Mouse (Mus musculus) heart, adult 8-10 months (tissue): ENCODE data around the gene Xrn1. TPM values are rescaled to one million over a fixed set of nuclear protein-coding genes. Genes with fewer than 3 reads are reported as not detected.
"Not testable (repeated sequence)": the region's sequence is repeated elsewhere in the genome, so short reads cannot be mapped to it uniquely, and the experiment has no call there.

Experiments
- DNase-seq: peaks from one replicate; pipeline ENCODE4 v3.0.0; 2022; ENCODE audit warnings: low spot score
- total RNA-seq, 4 experiments: library from RNA; stranded (reverse); gene quantifications; 2 replicates each; pipeline ENCODE4 v1.2.4; 2022

The Xrn1 gene
- 10 to 100 TPM; 17.0 to 21.3 (median 17.8) TPM for total RNA-seq

DNA sequence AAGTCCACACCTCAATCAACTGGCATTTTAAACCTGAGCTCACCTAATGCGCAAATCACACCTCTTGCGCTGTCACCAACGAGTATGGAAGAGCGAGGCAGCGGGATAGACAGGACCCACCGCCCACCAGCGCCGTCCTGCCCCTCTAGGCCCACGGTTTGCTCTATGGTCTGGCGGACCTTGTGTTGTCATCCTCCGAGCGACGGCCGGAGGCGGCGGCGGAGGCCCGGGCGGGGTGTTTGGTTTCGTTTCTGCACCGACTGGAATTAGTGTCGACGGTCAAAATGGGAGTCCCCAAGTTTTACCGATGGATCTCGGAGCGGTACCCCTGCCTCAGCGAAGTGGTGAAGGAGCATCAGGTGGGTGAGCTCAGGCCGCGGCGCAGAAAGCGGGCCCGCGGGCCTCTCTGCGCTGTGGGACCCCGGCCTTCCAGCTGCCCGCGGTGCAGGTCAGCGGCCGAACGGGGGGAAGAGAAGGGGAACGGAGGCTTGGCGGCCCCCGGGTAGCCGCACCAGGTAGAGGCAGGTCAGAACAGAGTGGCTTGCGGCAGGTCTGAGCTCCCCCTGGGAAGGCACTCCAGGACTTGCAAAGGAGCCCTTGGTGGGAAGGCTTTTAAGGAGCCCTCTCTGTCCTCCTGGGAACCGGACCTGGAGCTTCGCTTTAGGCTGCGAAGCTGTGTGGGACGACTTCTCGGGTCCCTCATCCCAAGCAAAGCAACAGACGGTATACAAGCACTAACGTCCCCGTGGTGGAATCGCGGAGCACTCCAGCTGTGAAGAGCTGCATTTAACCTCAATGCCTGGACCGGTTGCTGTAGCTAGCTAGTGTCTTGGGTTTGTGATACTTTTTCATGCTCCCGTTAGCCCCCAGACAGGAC is at the start of gene Xrn1:
Gene Xrn1, plus strand, starts transcription at position 176 of the 877 bp plus-strand sequence.
- peak; percentile 94 for DNase-seq

DNA sequence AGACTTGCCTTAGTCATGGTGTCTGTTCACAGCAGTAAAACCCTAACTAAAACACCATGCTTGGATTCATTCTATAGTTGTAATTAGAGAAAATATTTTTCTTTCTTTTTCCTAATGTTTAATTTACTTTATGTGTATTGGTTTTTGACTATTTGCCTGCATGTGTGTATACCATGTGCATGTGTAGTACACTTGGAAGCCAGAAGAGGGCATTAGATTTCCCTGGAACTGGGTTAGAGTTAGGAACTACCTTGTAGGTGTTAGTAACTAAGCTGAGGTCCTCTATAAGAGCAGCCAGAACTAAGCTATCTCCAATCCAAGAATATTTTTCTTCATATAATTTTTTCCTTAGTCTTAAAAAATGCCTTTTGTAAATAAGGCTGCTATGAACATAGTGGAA is 21.7 kb upstream of the Xrn1 start:
- no peak for DNase-seq

DNA sequence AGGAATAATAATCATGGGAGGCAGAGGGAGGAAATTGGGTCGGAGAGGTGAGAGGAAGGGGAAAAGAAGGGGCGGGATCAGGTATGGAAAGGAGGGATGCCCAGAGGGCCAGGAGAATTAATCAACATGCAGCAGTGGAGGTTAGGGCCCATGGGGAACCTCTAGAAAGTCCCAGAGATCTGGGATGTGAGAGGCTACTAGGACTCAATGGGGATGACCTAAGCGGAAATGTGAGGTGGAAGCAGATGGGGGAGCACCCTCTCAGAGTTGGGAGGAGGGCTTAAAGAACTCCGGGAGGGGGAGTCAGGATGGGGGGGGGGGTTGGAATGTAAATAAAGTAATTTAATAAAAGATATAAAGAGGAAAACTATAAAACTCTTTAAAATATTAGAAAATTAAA is 902 bp upstream of the Xrn1 start:
- no peak for DNase-seq

- no peak for DNase-seq
These were observed 355 bp upstream of the Xrn1 start for GRCm38 (mm10) chr9:95954226-95954584.

- no peak for DNase-seq
These were observed 3.1 kb downstream of the Xrn1 start for GRCm38 (mm10) chr9:95957611-95958010.

GRCm38 (mm10) chr9:95958041-95958730 is 3.6 kb downstream of the Xrn1 start:
- no peak for DNase-seq

DNA sequence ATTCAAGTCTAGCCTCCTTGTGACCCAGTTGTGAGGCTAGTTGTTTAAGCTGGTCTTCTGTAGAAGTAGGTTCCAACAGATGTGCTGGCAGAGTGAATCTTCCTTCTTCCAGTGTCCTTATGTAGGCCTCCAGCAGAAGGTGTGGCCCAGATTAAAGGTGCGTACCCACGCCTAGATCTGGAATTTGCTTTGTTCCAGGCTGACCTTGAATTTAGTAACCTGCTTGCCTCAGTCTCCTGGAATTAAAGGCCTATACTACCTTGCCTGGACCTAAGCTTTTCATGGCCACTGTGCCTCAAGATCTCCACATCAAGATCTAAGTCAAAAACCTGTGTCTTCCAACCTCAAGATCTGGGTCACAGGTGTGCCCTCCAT is 4.2 kb downstream of the Xrn1 start:
- not testable (repeated sequence) for DNase-seq

DNA sequence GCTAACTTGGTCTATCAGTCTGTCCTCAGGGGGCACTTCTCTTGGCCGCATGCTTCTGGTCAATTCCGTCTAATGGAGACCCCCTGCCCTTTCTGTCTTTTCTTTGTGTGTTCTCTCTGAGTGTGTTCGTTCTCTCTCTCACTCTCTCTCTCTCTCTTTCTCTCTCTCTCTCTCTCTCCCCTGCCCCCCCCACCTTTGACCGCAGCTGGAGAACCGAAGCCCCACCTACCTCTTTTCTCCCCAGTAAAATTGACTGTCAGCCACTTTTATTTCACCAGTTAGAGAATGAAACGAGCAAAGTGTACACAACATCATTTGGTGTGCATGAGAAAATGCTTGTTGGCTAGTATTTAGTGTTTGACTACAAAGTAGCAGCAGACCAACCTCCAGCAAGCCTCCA is 4.7 kb downstream of the Xrn1 start:
- no peak for DNase-seq

DNA sequence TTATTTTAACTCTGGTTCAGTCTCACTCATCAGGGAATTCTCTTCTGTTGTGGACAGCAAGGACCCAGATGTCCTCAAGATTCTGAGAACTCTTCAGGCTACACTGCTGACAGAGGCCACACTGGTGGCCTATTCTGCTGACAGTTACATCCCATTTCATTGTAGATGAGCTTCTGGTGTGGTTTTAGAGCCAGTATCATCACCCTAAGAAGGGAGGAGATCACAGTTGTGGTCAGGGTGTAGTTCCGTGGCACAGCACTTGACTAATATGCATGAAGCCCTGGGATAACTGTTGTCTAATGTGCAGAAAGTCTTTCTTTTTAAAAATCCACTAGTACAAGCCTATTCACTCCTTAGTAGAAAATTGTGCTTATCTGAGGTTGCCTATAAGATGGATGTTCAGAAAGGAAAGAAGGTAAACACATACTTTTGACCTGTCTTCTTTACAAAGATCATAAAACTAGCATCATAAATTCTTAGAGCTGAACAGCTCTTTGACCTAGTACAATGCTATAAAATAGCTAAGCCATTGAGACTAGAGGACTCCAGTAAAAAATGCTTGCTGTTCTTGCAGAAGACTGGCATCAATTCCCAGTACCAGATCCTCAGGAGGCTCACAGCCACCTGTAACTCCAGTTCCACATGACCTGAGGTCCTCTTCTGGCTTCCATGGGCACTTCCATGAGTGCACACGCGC is 5.3 kb downstream of the Xrn1 start:
- no peak for DNase-seq

DNA sequence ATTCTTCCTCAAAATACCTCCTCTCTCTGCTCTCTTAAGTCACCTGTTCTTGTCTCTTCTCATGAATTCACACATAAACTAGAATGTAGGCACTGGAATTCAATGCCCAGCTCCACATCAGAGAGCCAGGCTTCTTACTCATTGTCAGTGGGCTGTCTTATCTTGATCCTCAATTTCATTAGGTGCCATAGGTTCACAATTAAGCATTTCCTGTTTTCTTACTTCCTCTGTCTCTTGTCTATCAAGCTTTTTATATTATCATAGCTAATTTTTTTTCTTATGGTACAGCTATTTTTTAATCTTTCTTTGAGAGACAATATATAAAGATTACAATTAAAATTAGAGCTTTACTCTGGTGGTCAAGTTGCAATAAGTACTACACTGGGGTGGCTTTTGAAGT is 6.5 kb downstream of the Xrn1 start:
- DNase-seq, result no peak

- no peak for DNase-seq
These were observed 9.5 kb downstream of the Xrn1 start for GRCm38 (mm10) chr9:95964037-95964436.

GRCm38 (mm10) chr9:95978279-95978678 is 23.7 kb downstream of the Xrn1 start:
- DNase-seq, result no peak

- DNase-seq, result no peak
These were observed 25.3 kb downstream of the Xrn1 start for GRCm38 (mm10) chr9:95979896-95980295.

DNA sequence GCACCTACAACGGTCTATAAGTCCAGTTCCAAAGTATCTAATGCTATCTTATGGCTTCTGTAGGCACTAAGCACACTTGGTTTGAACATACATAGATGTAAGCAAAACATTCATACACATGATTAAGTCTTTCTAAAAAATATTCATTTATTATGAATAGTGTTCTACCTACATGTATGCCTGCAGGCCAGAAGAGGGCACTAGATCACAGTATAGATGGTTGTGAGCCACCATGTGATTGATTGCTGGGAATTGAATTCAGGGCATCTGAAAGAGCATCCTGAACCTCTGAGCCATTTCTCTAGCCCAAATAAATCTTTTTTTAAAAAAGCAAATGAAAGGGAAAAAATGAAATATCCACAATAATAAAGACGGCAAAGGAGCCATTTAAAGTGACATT is 37.7 kb downstream of the Xrn1 start:
- DNase-seq, result no peak

- DNase-seq, result no peak
These were observed 49.9 kb downstream of the Xrn1 start for GRCm38 (mm10) chr9:96004455-96004854.

DNA sequence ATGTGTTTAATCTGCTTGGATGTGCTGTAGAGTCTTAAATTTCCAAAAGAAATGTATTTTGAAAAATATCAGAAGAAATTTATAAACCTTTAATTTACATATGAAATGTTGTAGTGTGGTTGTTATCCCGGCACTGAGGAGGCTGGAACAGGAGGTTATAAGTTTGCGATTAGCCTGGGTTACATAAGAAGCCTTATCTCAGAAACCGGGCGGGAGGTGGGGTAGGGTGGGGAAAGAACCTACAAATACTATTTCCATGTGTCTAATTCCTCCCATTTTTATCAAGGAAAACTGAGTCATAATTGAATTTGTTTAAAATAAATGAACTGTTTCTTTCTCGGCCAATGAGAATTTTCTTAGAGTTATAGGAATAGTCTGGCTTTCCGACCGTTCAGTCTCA is 56.1 kb downstream of the Xrn1 start:
- no peak for DNase-seq

DNA sequence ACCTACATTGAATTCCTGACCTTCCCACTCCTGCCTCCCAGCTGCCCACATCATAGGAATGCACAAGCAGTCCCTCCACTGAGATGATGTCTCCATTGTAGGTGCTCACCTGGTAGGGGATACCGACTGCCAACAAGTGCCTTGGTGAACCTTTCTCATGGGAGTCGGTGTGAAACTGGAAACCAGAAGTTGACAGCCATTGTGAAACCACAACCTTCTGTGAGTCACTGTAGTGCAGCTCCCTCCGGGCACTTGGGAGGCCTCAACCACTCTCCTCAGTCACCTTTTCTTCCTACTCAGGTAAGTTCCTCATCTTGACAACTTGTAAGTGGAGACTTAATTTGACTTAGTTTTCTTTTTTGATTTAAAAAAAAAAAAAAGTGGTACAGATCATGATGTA is 69.4 kb downstream of the Xrn1 start:
- DNase-seq, result no peak

DNA sequence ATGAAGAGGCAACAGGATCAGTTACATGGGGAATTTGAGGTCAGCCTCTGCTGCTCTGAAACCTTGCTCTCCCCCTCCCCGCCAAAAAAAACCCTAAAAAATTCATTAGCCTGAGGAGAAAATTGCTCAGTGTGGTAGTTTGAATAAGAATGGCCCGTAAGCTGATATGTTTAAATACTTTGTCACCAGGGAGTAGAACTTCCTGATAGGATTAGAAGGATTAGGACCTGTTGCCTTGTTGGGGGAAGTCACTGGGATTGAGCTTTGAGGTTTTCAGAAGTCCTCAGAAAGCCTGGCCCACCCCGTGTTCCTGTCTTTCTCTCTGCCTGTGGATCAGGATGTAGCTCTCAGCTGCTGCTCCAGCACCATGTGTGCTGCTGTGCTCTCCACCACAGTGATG is 73.4 kb downstream of the Xrn1 start:
- no peak for DNase-seq

GRCm38 (mm10) chr9:96028818-96029217 is 74.3 kb downstream of the Xrn1 start:
- no peak for DNase-seq

DNA sequence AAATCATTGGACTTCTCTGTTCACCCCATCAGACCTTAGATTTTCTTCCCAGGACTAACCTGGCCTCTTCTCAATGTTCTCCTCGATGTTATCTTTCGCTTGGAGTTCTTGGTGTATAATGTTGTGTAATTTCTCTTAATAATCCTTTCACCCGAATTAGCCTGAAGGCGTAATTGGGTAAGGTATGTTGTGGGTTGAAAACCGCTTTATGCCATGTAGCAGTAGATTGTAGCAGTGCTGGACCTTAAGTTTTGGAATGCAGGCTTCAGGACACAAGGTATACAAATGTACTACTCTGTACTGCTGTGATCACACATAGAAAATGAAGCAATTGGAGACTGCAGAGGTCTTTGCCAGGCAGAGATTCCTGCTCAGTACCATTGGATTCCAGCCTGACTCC is 75.3 kb downstream of the Xrn1 start:
- DNase-seq, result no peak

DNA sequence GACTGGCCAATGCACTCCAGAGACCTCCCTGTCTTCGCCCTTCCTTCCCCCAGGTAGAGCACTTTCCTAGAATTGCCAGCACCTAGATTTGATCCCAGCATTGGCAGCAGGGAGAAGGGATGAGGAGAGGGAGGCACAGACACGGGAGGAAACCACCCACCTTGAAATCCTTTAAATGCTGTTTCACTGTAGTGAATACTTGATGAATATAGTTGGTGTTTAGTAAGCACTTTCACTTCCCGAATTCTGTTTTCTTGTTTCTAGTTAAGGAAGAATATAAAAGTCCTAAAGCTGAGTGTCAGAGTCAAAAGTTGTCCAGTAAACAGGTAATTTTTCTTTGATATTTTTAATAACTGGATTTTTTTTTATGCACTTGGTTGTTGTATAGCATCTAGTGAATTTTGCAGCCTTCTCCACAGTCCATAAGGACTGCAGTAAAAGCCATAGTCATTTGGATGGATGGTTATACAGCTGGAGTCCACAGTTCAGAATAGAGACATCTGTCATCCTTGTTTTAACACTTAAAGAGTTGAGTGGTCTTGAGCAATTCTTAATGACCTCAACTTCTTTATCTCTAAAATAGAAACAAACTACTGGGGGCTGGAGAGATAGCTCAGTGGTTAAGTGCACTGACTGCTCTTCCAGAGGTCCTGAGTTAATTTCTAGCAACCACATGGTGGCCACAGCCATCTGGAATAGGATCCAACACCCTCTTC is 81.0 kb downstream of the Xrn1 start:
- no peak for DNase-seq

GRCm38 (mm10) chr9:96044214-96044613 is 89.7 kb downstream of the Xrn1 start:
- DNase-seq, result no peak
